Mouse (Mus musculus) liver, embryonic 15.5 days (tissue): Measurements from ENCODE around the gene Dap3. TPM values are rescaled to one million over a fixed set of nuclear protein-coding genes. Genes with fewer than 3 reads are reported as not detected.
"Not testable (repeated sequence)": the region's sequence is repeated elsewhere in the genome, so short reads cannot be mapped to it uniquely, and the experiment has no call there.

ENCODE experiments used
- ATAC-seq: fragments of 200-750 bp; cut with Nextera tagmentation; 2 replicates; pipeline ENCODE4 v1.8.0; 2017; ENCODE audit warnings: moderate number of reproducible peaks, mild to moderate bottlenecking, moderate library complexity; ENCODE audit not compliant: insufficient read depth
- H3K27ac ChIP-seq: fragments of 300-500 bp; sonication (generic); replicated peaks from 2 replicates; pipeline ENCODE4 v1.5.1; 2015; ENCODE audit warnings: mild to moderate bottlenecking, inconsistent platforms
- H3K27me3 ChIP-seq: fragments of 300-500 bp; sonication (generic); 2 replicates; pipeline ENCODE4 v1.6.1; 2015; ENCODE audit warnings: mild to moderate bottlenecking, inconsistent platforms
- H3K36me3 ChIP-seq: fragments of 300-500 bp; sonication (generic); replicated peaks from 2 replicates; pipeline ENCODE4 v1.6.1; 2015; ENCODE audit warnings: moderate library complexity, mild to moderate bottlenecking, inconsistent platforms
- H3K4me1 ChIP-seq: fragments of 300-500 bp; sonication (generic); replicated peaks from 2 replicates; pipeline ENCODE4 v1.6.1; 2015; ENCODE audit warnings: inconsistent platforms
- H3K4me2 ChIP-seq: fragments of 300-500 bp; sonication (generic); 2 replicates; pipeline ENCODE4 v1.6.1; 2015; ENCODE audit warnings: moderate library complexity, mild to moderate bottlenecking, inconsistent platforms
- H3K4me3 ChIP-seq: fragments of 300-500 bp; sonication (generic); replicated peaks from 2 replicates; pipeline ENCODE4 v1.5.1; 2015; ENCODE audit warnings: mild to moderate bottlenecking, inconsistent platforms
- H3K9ac ChIP-seq: fragments of 300-500 bp; sonication (generic); 2 replicates; pipeline ENCODE4 v1.6.1; 2015; ENCODE audit warnings: moderate library complexity, mild to moderate bottlenecking, inconsistent platforms
- H3K9me3 ChIP-seq: fragments of 300-500 bp; sonication (generic); replicated peaks from 2 replicates; pipeline ENCODE4 v1.6.1; 2016; ENCODE audit warnings: inconsistent platforms
- WGBS: fragments of 180-500 bp; shearing (Covaris S2); methylation state at CpG from one replicate; pipeline ENCODE4 v1.1.7; 2015; ENCODE audit warnings: mixed read lengths; ENCODE audit not compliant: insufficient replicate concordance; 5-methylcytosine and 5-hydroxymethylcytosine counted together
- polyA plus RNA-seq: library from polyadenylated mRNA; unstranded; fragments of >200 nt; fragmentation: Nextera tagmentation; extraction: Ambion mirVana; gene quantifications from 2 replicates; pipeline ENCODE4 v1.2.1, GENCODE M21; 2015

Dap3 gene
- polyA plus RNA-seq, 1 experiment from 2014 or later = 88.9 TPM

DNA sequence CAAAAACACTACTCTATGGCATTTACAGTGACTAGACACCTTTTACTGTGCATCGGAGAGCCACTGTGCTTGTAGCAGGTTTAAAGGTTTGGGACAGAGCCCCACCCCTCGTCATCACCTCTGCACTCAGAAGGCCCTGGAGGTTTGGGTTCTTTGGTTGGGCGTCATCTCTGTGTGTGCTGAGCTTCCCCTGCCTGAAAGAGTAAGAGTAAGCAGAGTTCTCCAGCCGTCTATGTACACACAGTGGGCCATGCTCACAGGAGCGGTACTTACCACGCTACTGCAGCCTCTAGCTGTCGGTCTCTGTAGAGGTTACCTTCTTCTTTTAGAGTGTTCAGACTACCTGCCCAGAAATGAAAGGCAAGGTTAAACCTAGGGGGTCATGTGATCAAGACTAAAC, 38.4 kb downstream of the Dap3 start:
- Histone ChIP-seq H3K27ac (no peak overlapping the region), H3K27me3 (no peaks in the 10 kb centered on the region), H3K9ac (peak overlapping the region; percentile 58; the same call in 1 of the 2 replicates), H3K4me1 (peaks cover 19% of the 10 kb centered on the region), H3K9me3 (no peaks in the 10 kb centered on the region), H3K4me2 (peak overlapping the region; percentile 97), H3K36me3 (peaks cover 44% of the 10 kb centered on the region), H3K4me3 (peak overlapping the region; percentile 66; the same call in 1 of the 2 replicates)
- WGBS = 82% methylated on average over 7 of the region's 7 CpGs
- ATAC-seq = no peak

DNA sequence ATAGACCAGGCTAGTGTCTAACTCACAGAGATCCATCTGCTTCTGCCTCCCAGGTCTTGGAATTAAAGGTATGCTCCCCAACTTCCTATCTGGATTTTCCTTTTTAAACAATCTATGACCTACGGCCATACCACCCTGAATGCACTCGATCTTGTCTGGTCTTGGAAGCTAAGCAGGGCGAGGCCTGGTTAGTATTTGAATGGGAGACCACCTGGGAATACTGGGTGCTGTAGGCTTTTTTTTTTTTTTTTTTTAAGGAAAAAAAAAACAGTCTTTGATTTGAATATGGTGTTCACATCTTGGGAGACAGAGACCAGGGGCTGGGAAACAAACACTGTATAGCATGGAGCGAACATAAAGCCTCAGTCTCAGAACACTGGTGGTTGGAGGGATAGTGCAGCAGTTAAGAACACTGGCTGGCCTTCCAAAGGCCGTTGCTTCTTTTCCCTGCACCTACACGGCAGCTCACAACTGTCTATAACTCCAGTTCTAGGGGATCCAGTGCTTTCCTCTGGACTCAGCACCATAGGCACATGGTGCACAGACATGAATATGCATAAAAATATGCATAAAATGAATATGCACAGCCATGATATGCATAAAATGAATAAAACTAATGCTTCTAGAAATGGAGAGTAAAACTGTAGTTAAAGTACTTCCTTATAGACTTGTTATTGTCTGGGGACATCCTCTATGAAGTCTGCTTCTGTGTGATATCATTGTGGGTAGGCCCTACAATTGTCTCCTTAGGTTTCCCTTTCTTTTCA, 44.4 kb downstream of the Dap3 start:
- peaks cover 94% of the 10 kb centered on the region for H3K36me3 ChIP-seq
- H3K27ac ChIP-seq = no peak overlapping the region
- H3K4me2 ChIP-seq = no peak overlapping the region
- 73% methylated on average over 6 of the region's 6 CpGs for WGBS
- ATAC-seq = no peak
- no peak overlapping the region for H3K9ac ChIP-seq
- no peaks in the 10 kb centered on the region for H3K27me3 ChIP-seq
- H3K4me3 ChIP-seq = no peak overlapping the region
- H3K4me1 ChIP-seq = no peaks in the 10 kb centered on the region
- H3K9me3 ChIP-seq = no peaks in the 10 kb centered on the region

DNA sequence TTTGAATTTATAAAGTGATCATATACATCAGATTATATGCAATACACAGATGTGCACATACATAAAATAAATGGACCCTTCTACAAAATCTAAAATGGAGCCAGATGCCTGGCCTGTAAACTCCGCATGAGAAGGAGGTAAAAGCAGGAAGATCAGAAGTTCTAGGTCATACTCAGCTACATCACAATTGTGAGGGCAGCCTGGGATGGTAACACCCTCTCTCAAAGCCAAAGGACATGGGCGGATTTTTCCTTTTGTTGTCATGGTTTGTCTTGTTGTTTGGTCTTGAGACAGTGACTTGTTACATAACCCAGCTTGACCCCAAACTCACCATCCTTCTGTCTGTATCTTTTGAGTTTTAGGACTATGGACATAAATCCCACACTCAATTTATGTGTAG, 45.2 kb downstream of the Dap3 start:
- Histone ChIP-seq H3K9ac (no peak overlapping the region), H3K27me3 (no peaks in the 10 kb centered on the region), H3K4me3 (no peak overlapping the region), H3K27ac (no peak overlapping the region), H3K36me3 (peaks cover 95% of the 10 kb centered on the region), H3K9me3 (no peaks in the 10 kb centered on the region), H3K4me1 (no peaks in the 10 kb centered on the region), H3K4me2 (no peak overlapping the region)
- WGBS = 80% methylated on average over 2 of the region's 2 CpGs
- ATAC-seq = no peak

DNA sequence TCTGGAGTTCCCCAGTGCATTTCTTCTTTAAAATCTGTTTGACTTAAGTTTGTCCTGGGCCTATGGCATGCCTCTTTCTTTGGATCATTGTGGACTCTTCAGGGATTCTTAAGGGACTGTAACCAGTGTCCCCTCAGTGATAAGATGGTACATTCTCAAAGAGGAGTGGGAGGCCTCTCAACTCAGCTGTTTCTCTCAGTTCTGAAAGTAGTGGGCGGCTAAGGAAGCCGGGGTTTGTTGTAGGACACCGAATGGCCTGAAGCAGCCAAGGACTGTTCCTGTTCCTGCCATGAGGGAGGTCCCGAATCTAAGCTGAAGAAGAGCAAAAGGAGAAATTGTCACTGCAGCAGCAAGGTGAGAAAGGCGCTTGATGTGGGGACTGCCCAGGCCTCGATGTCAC, 45.8 kb downstream of the Dap3 start:
- Histone ChIP-seq H3K27ac (no peak overlapping the region), H3K27me3 (no peaks in the 10 kb centered on the region), H3K9me3 (no peaks in the 10 kb centered on the region), H3K9ac (no peak overlapping the region), H3K4me3 (no peak overlapping the region), H3K4me1 (no peaks in the 10 kb centered on the region), H3K36me3 (peaks cover 91% of the 10 kb centered on the region), H3K4me2 (no peak overlapping the region)
- 76% methylated on average over 6 of the region's 6 CpGs for WGBS
- no peak for ATAC-seq

DNA sequence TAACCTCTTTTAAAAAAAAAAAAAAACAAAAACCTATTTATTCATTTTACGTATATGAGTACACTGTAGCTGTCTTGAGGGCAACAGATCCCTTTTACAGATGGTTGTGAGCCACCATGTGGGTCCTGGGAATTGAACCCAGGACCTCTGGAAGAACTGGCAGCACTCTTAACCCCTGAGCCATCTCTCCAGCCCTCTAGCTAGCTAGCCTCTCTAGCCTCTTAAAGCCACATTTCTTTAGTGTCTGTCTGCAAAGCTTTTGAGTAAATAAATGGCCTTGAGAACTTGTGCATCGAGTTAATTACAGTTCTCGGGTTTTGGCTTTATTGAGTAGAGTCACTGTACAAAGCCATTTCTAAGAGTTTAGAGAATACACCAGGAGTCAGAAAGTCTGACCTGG, 46.2 kb downstream of the Dap3 start:
- WGBS = 76% methylated on average over 3 of the region's 3 CpGs
- no peak overlapping the region for H3K27ac ChIP-seq

DNA sequence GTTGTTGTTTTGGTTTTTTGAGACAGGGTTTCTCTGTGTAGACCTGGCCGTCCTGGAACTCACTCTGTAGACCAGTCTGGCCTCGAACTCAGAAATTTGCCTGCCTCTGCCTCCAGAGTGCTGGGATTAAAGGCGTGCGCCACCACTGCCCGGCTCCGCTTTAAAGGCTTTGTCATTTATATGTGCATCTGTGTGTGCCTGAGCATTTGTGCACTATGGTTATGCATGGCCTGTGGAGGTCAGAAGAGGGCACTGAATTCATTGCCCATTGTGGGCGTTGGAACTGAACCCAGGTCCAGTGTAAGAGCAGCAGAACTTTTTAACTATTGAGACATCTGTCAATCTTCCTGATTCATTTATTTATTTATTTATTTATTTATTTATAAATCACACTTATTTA, 58.0 kb downstream of the Dap3 start:
- H3K4me1 ChIP-seq = not testable (repeated sequence)

More for the DNA sequence above, 46.2 kb downstream of the Dap3 start:
- Histone ChIP-seq H3K9me3 (no peaks in the 10 kb centered on the region), H3K4me1 (no peaks in the 10 kb centered on the region), H3K9ac (no peak overlapping the region), H3K27me3 (no peaks in the 10 kb centered on the region), H3K4me3 (no peak overlapping the region), H3K4me2 (no peak overlapping the region), H3K36me3 (peaks cover 87% of the 10 kb centered on the region)
- no peak for ATAC-seq

DNA sequence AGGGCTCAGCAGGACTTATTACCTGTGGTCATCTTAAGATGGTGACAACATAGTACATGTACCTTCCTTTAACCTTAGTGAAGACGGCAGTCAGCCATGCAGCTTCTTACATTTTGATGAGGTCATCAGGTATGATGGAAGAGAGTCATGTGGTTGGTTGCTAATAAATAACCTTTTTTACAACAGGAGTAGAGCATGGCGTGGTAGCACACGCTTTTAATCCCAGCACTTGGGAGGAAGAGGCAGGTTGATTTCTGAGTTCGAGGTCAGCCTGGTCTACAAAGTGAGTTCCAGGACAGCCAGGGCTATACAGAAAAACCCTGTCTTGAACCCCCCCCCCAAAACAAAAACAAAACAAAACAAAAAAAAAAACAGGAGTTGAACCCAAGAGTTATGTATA, 68.4 kb downstream of the Dap3 start:
- not testable (repeated sequence) for H3K36me3 ChIP-seq, ATAC-seq, H3K4me2 ChIP-seq, H3K4me1 ChIP-seq, H3K9me3 ChIP-seq, H3K27me3 ChIP-seq, H3K27ac ChIP-seq, H3K9ac ChIP-seq, H3K4me3 ChIP-seq
- WGBS = 89% methylated on average over 4 of the region's 4 CpGs

More for the DNA sequence above, 58.0 kb downstream of the Dap3 start:
- peaks cover 23% of the 10 kb centered on the region for H3K36me3 ChIP-seq
- WGBS = 84% methylated on average over 7 of the region's 7 CpGs
- not testable (repeated sequence) for H3K4me2 ChIP-seq, H3K9ac ChIP-seq, H3K4me3 ChIP-seq, H3K9me3 ChIP-seq, H3K27me3 ChIP-seq, H3K27ac ChIP-seq, ATAC-seq

Other genes with a start within 250 kb of the Dap3 start
- gene Rit1, start 234.3 kb downstream of the Dap3 start, polyA plus RNA-seq = 32.3 and 34.8 TPM in 2 replicates
- gene Syt11, start 176.0 kb downstream of the Dap3 start, polyA plus RNA-seq = 0.73 and 1.3 TPM in 2 replicates
- 2.7 and 3.3 TPM in 2 replicates for gene Gon4l, start 116.0 kb downstream of the Dap3 start, polyA plus RNA-seq
- gene Msto1, start 37.2 kb downstream of the Dap3 start, polyA plus RNA-seq = 12.0 and 12.9 TPM in 2 replicates
- gene Ash1l, start 559 bp downstream of the Dap3 start, polyA plus RNA-seq = 4.8 and 5.2 TPM in 2 replicates
- gene Rusc1, start 142.1 kb upstream of the Dap3 start, polyA plus RNA-seq = 3.0 and 4.0 TPM in 2 replicates
- not detected in 2 replicates for gene Gm43738, start 149.9 kb upstream of the Dap3 start, polyA plus RNA-seq
- 339 and 359 TPM in 2 replicates for gene Fdps, start 150.8 kb upstream of the Dap3 start, polyA plus RNA-seq
- gene Pklr, start 185.0 kb upstream of the Dap3 start, polyA plus RNA-seq = 102 and 104 TPM in 2 replicates
- 0.43 and 0.45 TPM in 2 replicates for gene Hcn3, start 209.0 kb upstream of the Dap3 start, polyA plus RNA-seq
- gene Clk2, start 213.6 kb upstream of the Dap3 start, polyA plus RNA-seq = 8.5 and 10.1 TPM in 2 replicates
- 53.0 and 53.7 TPM in 2 replicates for gene Scamp3, start 226.3 kb upstream of the Dap3 start, polyA plus RNA-seq
- gene Fam189b, start 232.0 kb upstream of the Dap3 start, polyA plus RNA-seq = 2.4 and 2.9 TPM in 2 replicates